9 mouse cellular contexts compared by ENCODE assay signal in genomic region chr10:111543781-111544260, GRCm38 (mm10). TPM values are rescaled to one million over a fixed set of nuclear protein-coding genes. Genes with fewer than 3 reads are reported as not detected.
A peak's percentile ranks its signal among the peaks of the same experiment; 100 is the strongest.
DNase-seq lines count a peak whose midpoint lies in the region; ATAC-seq and TF ChIP-seq lines count a peak whose summit lies in the region.
"Had no signal": no experiment of that assay in that cellular context is flagged by ENCODE, and none has a peak within 500 bp of the region (broad histone marks: within the 10 kb centered on the region; RNA-seq: fewer than 3 reads in every experiment).

No protein-coding gene starts in this region.

- WGBS in heart, adult 2 months = 8% methylated on average over 7 of the region's 7 CpGs
- WGBS in kidney, embryonic 14.5 days = 34% methylated on average over 7 of the region's 7 CpGs
- WGBS in macrophage (ENCODE audit: missing documents) = 36% methylated on average over 7 of the region's 7 CpGs

- H3K9ac ChIP-seq in CH12.LX (ENCODE audit: insufficient read depth, low read depth) = no peak overlapping the region
- H3K9ac ChIP-seq in heart, adult 2 months (ENCODE audit: low read depth, low read length) = no peak overlapping the region
- H3K9ac ChIP-seq in kidney, embryonic 14.5 days (ENCODE audit: low read depth, low read length) = no peak overlapping the region

- peak; percentile 48 for DNase-seq in CH12.LX (ENCODE audit: extremely low read depth)
- peak; percentile 66 for DNase-seq in R1 (ENCODE audit: low read depth, low spot score)
- DNase-seq in heart, adult 2 months = peak; percentile 42 to 58
- no peak for DNase-seq in ovary, postnatal 14 days (ENCODE audit: low spot score)
- DNase-seq in thymus, postnatal 25 days = no peak

- dilution Hi-C loops in CH12.LX (cut with MboI; ENCODE audit: extremely low pct_ligation_motif_present, extremely low pct_unique_long_range_greater_than_20kb, low sequenced_read_pairs) = no loop called here

- H3K27ac ChIP-seq in CH12.LX (ENCODE audit: insufficient read depth, low read depth) (no peak overlapping the region), macrophage (peak overlapping the region; percentile 65)
- peak overlapping the region; percentile 26; the same call in 1 of the 2 replicates for H3K27ac ChIP-seq in heart, adult 2 months
- H3K27ac ChIP-seq in kidney, embryonic 14.5 days (ENCODE audit: low read depth, low read length) = no peak overlapping the region

- intact Hi-C loops in heart, adult 2 months (cut with DNase I) = loop anchor here (2.0 kb wide), 1 partner anchor 51 kb away; no protein-coding TSS in a partner anchor

- H3K4me2 ChIP-seq in CH12.LX (ENCODE audit: insufficient read depth, low read depth, poor library complexity, severe bottlenecking) = no peak overlapping the region
- H3K4me2 ChIP-seq in kidney, embryonic 14.5 days (replicated peaks; ENCODE audit: low read depth, low read length) = no peak overlapping the region

- no peak for TF ChIP-seq EP300 in CH12.LX (IDR thresholded peaks at IDR 0.05; ENCODE audit: low read length)
- 0 out of 2 replicates have a peak, but pooled peaks have one; percentile 40 for TF ChIP-seq EP300 in heart, adult 2 months (IDR thresholded peaks at IDR 0.05; ENCODE audit: insufficient read depth, low read depth, low read length)

- no peaks in the 10 kb centered on the region for H3K9me3 ChIP-seq in CH12.LX (replicated peaks; ENCODE audit: low read length)
- H3K9me3 ChIP-seq in kidney, embryonic 14.5 days (ENCODE audit: control insufficient read depth, low read length) = no peaks in the 10 kb centered on the region

- no peak for TF ChIP-seq POLR2A in CH12.LX (IDR thresholded peaks at IDR 0.05; ENCODE audit: low read depth, low read length)
- TF ChIP-seq POLR2A in heart, adult 2 months (IDR thresholded peaks at IDR 0.05; ENCODE audit: insufficient read depth, low read depth, low read length) = no peak

- H3K27me3 ChIP-seq in CH12.LX (replicated peaks) = no peaks in the 10 kb centered on the region
- no peaks in the 10 kb centered on the region for H3K27me3 ChIP-seq in heart, adult 2 months (ENCODE audit: control insufficient read depth, insufficient read depth, low read length)
- H3K27me3 ChIP-seq in kidney, embryonic 14.5 days (ENCODE audit: control insufficient read depth, insufficient read depth, low read length) = no peaks in the 10 kb centered on the region

- TF ChIP-seq CTCF in CH12.LX (conservative IDR thresholded peaks at IDR 0.05 in 1 of 2, IDR thresholded peaks at IDR 0.05 in 1 of 2; ENCODE audit: low read depth in 2 of 2, low read length in 2 of 2) = no peak
- TF ChIP-seq CTCF in heart, adult 2 months (IDR thresholded peaks at IDR 0.05) = no peak

- H3K4me1 ChIP-seq in CH12.LX (ENCODE audit: control insufficient read depth in 1 of 2, insufficient read depth in 2 of 2) = peaks cover 15 to 20% of the 10 kb centered on the region in 2 experiments
- peaks cover 6% of the 10 kb centered on the region for H3K4me1 ChIP-seq in heart, adult 2 months (ENCODE audit: control insufficient read depth, insufficient read depth, low read length)
- peaks cover 30% of the 10 kb centered on the region for H3K4me1 ChIP-seq in kidney, embryonic 14.5 days (ENCODE audit: control insufficient read depth, insufficient read depth, low read length)

- TF ChIP-seq RAD21 in CH12.LX (IDR thresholded peaks at IDR 0.05; ENCODE audit: low read depth, low read length) = no peak

- ATAC-seq in kidney, embryonic 14.5 days (ENCODE audit: low FRiP score, low TSS enrichment) = 0 out of 2 replicates have a peak, but pooled peaks have one; percentile 10
- ATAC-seq in megakaryocyte progenitor cell, adult 5-6 weeks (replicated peaks; ENCODE audit: poor library complexity) = no peak; the same call in 1 of the 2 replicates

- H3K36me3 ChIP-seq in CH12.LX (replicated peaks in 1 of 2; ENCODE audit: control insufficient read depth in 1 of 2, insufficient read depth in 1 of 2, low read length in 1 of 2) = no peaks in the 10 kb centered on the region
- no peaks in the 10 kb centered on the region for H3K36me3 ChIP-seq in heart, adult 2 months (ENCODE audit: control insufficient read depth, insufficient read depth, low read length)
- no peaks in the 10 kb centered on the region for H3K36me3 ChIP-seq in kidney, embryonic 14.5 days (ENCODE audit: control insufficient read depth, insufficient read depth, low read length)
- H3K36me3 ChIP-seq in macrophage (ENCODE audit: inconsistent target) = no peaks in the 10 kb centered on the region

- no peak overlapping the region for H3K4me3 ChIP-seq in CH12.LX (replicated peaks in 1 of 3; ENCODE audit: low read depth in 2 of 3, low read length in 2 of 3, poor library complexity in 1 of 3)
- H3K4me3 ChIP-seq in heart, adult 2 months = no peak overlapping the region
- H3K4me3 ChIP-seq in kidney, embryonic 14.5 days (ENCODE audit: low read length) = no peak overlapping the region
- H3K4me3 ChIP-seq in macrophage (ENCODE audit: inconsistent target) = no peak overlapping the region
- H3K4me3 ChIP-seq: erythroblast, embryonic 14.5 days had no signal

- in situ Hi-C loops in CH12.LX (cut with MboI; ENCODE audit: low pct_ligation_motif_present, low pct_unique_long_range_greater_than_20kb, low sequenced_read_pairs) = no loop called here

- H3K79me2 ChIP-seq in CH12.LX (replicated peaks; ENCODE audit: control insufficient read depth, extremely low read depth, insufficient read depth, poor library complexity, severe bottlenecking) (no peaks in the 10 kb centered on the region), macrophage (ENCODE audit: inconsistent target) (no peaks in the 10 kb centered on the region)
- H3K79me2 ChIP-seq in heart, adult 2 months (replicated peaks; ENCODE audit: control insufficient read depth, insufficient read depth, low read length) = no peaks in the 10 kb centered on the region

TF ChIP-seq in CH12.LX, 34 proteins besides CTCF, POLR2A, EP300 and RAD21:
- TF ChIP-seq BHLHE40 (IDR thresholded peaks at IDR 0.05; ENCODE audit: low read depth, low read length) (peak; percentile 47), GABPA (IDR thresholded peaks at IDR 0.05; ENCODE audit: insufficient replicate concordance, low read depth, low read length) (no peak), MEF2A (IDR thresholded peaks at IDR 0.05; ENCODE audit: borderline replicate concordance, low read depth, low read length) (no peak), JUND (conservative IDR thresholded peaks at IDR 0.05; ENCODE audit: low read depth, low read length) (peak; percentile 33; the same call in 1 of the 2 replicates), ETS1 (conservative IDR thresholded peaks at IDR 0.05; ENCODE audit: low read depth, low read length) (0 out of 2 replicates have a peak, but pooled peaks have one; percentile 35), IRF4 (IDR thresholded peaks at IDR 0.05; ENCODE audit: low read depth, low read length) (peak; percentile 24; the same call in 1 of the 2 replicates), MXI1 (IDR thresholded peaks at IDR 0.05; ENCODE audit: low read depth, low read length) (no peak)
TF ChIP-seq in CH12.LX: peak in this region for 4.

RNA-seq across cellular contexts. Expression of gene Phlda1, which starts 37.7 kb away (rescaled TPM):
- total RNA-seq in CH12.LX (2012; rRNA removed) = 1.9 and 2.5 TPM in 2 replicates
- total RNA-seq in CH12.LX (2014; rRNA removed) = 0.99 and 2.1 TPM in 2 replicates
- 7.0 and 11.6 TPM in 2 replicates for polyA plus RNA-seq in CH12.LX (2012; ENCODE audit: insufficient read length, low read depth)
- 10 to 100 TPM; 13.4 to 16.2 TPM for total RNA-seq in heart, adult 2 months (2021)
- polyA plus RNA-seq in heart, adult 2 months (2012; rRNA removed) = 8.4 and 16.8 TPM in 2 replicates
- polyA plus RNA-seq in kidney, embryonic 14.5 days (2014; fragmentation: Nextera tagmentation; extraction: Ambion mirVana) = 42.3 and 44.6 TPM in 2 replicates
- 100 to 1,000 TPM in 1 of 26 experiments, 10 to 100 TPM in 11, 1 to 10 TPM in 14; 1.0 to 104 (median 7.6) TPM for total RNA-seq in macrophage (2018; cell fraction: chromatin; rRNA removed)
- 10 to 100 TPM in 11 of 26 experiments, 1 to 10 TPM in 13, under 1 TPM in 2; 0.55 to 84.7 (median 5.9) TPM for total RNA-seq in macrophage (2018; cell fraction: cytosol; rRNA removed)
- 100 to 1,000 TPM in 2 of 26 experiments, 10 to 100 TPM in 13, 1 to 10 TPM in 10, under 1 TPM in 1; 0.83 to 132 (median 11.9) TPM for total RNA-seq in macrophage (2018; cell fraction: nucleus; rRNA removed)
- 1.2 to 6.7 TPM (median 2.1 TPM) in 3 replicates for polyA plus RNA-seq in macrophage (2018)
- total RNA-seq in megakaryocyte progenitor cell, adult 5-6 weeks (2015) = 2.1 and 3.7 TPM in 2 replicates
- 0.10 and 0.33 TPM in 2 replicates for total RNA-seq in megakaryocyte progenitor cell, adult 5-6 weeks (2017)

Comparison
In these comparisons a context has a peak if more than half of its experiments do, and no peak if none do; other contexts are left out.
1. DNase-seq: peak in CH12.LX (single experiment), R1 (single experiment) and heart, adult 2 months (2 of 2); none in ovary, postnatal 14 days (single experiment) and thymus, postnatal 25 days (single experiment).
2. H3K27ac ChIP-seq: peak in heart, adult 2 months (single experiment) and macrophage (single experiment); none in CH12.LX (single experiment) and kidney, embryonic 14.5 days (single experiment).